Mouse (Mus musculus) testis, adult 2 months (tissue): ENCODE results near the gene Slc16a2.

Experiments used
- CTCF ChIP-seq: fragments of 200-500 bp; IDR thresholded peaks from 2 replicates; pipeline ENCODE4 v1.5.1; 2012; ENCODE audit warnings: low read depth, mild to moderate bottlenecking, inconsistent platforms, low read length, moderate library complexity; ENCODE audit not compliant: control insufficient read depth, insufficient read depth, insufficient replicate concordance
- POLR2A ChIP-seq: fragments of 200-500 bp; IDR thresholded peaks from 2 replicates; pipeline ENCODE4 v1.6.1; 2012; ENCODE audit warnings: low read depth, mild to moderate bottlenecking, inconsistent platforms, low read length, moderate library complexity; ENCODE audit not compliant: control insufficient read depth

DNA sequence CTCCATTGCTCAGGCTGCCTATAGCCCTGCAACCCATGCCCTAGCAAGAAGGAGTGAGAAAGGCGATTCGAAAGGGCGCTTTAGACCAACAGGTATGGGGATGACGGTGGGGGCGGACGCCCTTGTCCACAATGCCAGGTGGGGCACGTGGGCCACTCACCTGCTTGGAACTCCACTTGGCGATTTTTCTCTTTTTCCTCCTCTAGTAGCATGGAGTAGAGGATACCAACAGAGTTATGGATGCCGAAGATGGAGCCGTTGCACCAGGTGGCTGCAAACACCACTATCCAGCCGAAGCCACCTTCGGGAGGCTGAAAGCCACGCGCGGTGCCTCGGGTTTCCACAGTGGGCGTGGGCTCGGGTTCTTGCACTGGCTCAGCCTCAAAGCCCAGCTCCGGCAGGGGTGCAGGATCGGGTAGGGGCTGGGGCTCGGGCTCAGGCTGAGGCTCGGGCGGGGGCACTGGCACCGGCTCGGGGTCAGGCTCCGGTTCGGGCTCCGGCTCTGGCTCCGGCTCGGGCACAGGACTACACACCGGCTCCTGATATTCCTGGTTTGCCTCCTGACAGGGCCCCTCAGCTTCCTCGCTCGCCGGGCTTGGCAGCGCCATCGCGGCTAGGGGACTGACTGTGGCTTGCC is 470 bp downstream of the Slc16a2 start:
- TF ChIP-seq POLR2A (no peak), CTCF (no peak)
